Comparison of ENCODE assay signal across 16 mouse cellular contexts in genomic region chr2:168320388-168321182, GRCm38 (mm10). TPM values are rescaled to one million over a fixed set of nuclear protein-coding genes. Genes with fewer than 3 reads are reported as not detected.
A peak's percentile ranks its signal among the peaks of the same experiment; 100 is the strongest.
DNase-seq lines count a peak whose midpoint lies in the region; ATAC-seq and TF ChIP-seq lines count a peak whose summit lies in the region.
"Had no signal": no experiment of that assay in that cellular context is flagged by ENCODE, and none has a peak within 500 bp of the region (broad histone marks: within the 10 kb centered on the region; RNA-seq: fewer than 3 reads in every experiment).

No protein-coding gene starts in this region.

- no peak overlapping the region for H3K4me2 ChIP-seq in heart, embryonic 13.5 days
- H3K4me2 ChIP-seq in midbrain, embryonic 15.5 days, result no peak overlapping the region
- no peak overlapping the region for H3K4me2 ChIP-seq in midbrain, postnatal 0 days (ENCODE audit: low read depth, low read length, poor library complexity, severe bottlenecking)
- no peak overlapping the region for H3K4me2 ChIP-seq in lung, postnatal 0 days (replicated peaks; ENCODE audit: low read depth, low read length)
- H3K4me2 ChIP-seq: heart, embryonic 11.5 days; liver, embryonic 11.5 days had no signal

- TF ChIP-seq CTCF in midbrain, postnatal 0 days (IDR thresholded peaks at IDR 0.05), result no peak
- no peak for TF ChIP-seq CTCF in lung, postnatal 0 days (IDR thresholded peaks at IDR 0.05)

- 0 out of 2 replicates have a peak overlapping the region, but pooled peaks have one; percentile 28 for H3K27ac ChIP-seq in heart, embryonic 13.5 days (replicated peaks)
- 0 out of 2 replicates have a peak overlapping the region, but pooled peaks have one; percentile 21 for H3K27ac ChIP-seq in midbrain, embryonic 15.5 days
- H3K27ac ChIP-seq in midbrain, postnatal 0 days (ENCODE audit: low read depth, low read length), result no peak overlapping the region
- H3K27ac ChIP-seq in lung, postnatal 0 days (ENCODE audit: low read length), result no peak overlapping the region

- H3K9me3 ChIP-seq in heart, embryonic 13.5 days, result no peaks in the 10 kb centered on the region
- H3K9me3 ChIP-seq in midbrain, embryonic 15.5 days, result no peaks in the 10 kb centered on the region
- H3K9me3 ChIP-seq in midbrain, postnatal 0 days (ENCODE audit: low read length), result no peaks in the 10 kb centered on the region
- H3K9me3 ChIP-seq in lung, postnatal 0 days (ENCODE audit: low read length), result no peaks in the 10 kb centered on the region

- intact Hi-C loops in heart, postnatal 36 days (cut with DNase I), result no loop called here

- peaks cover 72% of the 10 kb centered on the region for H3K27me3 ChIP-seq in heart, embryonic 13.5 days (replicated peaks)
- no peaks in the 10 kb centered on the region for H3K27me3 ChIP-seq in midbrain, embryonic 15.5 days (replicated peaks)
- no peaks in the 10 kb centered on the region for H3K27me3 ChIP-seq in midbrain, postnatal 0 days (ENCODE audit: insufficient read depth, low read length)
- H3K27me3 ChIP-seq in lung, postnatal 0 days (replicated peaks; ENCODE audit: insufficient read depth, low read length), result no peaks in the 10 kb centered on the region

- no peaks in the 10 kb centered on the region for H3K4me1 ChIP-seq in heart, embryonic 13.5 days
- peaks cover 2% of the 10 kb centered on the region; the same call in 1 of the 2 replicates for H3K4me1 ChIP-seq in midbrain, embryonic 15.5 days
- H3K4me1 ChIP-seq in midbrain, postnatal 0 days (ENCODE audit: insufficient read depth, low read length), result 0 out of 2 replicates have a peak, but pooled peaks cover 3% of the 10 kb centered on the region
- no peaks in the 10 kb centered on the region for H3K4me1 ChIP-seq in lung, postnatal 0 days (ENCODE audit: insufficient read depth, low read depth, low read length)

- TF ChIP-seq EP300 in lung, postnatal 0 days (IDR thresholded peaks at IDR 0.05), result no peak

- no peak for ATAC-seq in heart, embryonic 13.5 days (ENCODE audit: extremely low read depth, insufficient number of reproducible peaks, low FRiP score, low TSS enrichment)
- ATAC-seq in midbrain, embryonic 15.5 days (replicated peaks), result no peak
- no peak for ATAC-seq in midbrain, postnatal 0 days (ENCODE audit: low FRiP score)
- ATAC-seq in lung, postnatal 0 days, result 0 out of 2 replicates have a peak, but pooled peaks have one; percentile 38

- no peak overlapping the region for H3K9ac ChIP-seq in heart, embryonic 13.5 days
- H3K9ac ChIP-seq in midbrain, embryonic 15.5 days, result no peak overlapping the region
- no peak overlapping the region for H3K9ac ChIP-seq in midbrain, postnatal 0 days (replicated peaks; ENCODE audit: low read length, poor library complexity, severe bottlenecking)
- H3K9ac ChIP-seq in lung, postnatal 0 days (replicated peaks; ENCODE audit: low read depth), result no peak overlapping the region

- DNase-seq in heart, postnatal 36 days, result no peak
- DNase-seq in midbrain, postnatal 0 days (ENCODE audit: low spot score), result no peak
- peak; percentile 53 for DNase-seq in lung, postnatal 0 days (ENCODE audit: low spot score)
- no peak for DNase-seq in right cerebral cortex, postnatal 10 days (ENCODE audit: low spot score in 2 of 2)
- DNase-seq in ovary, postnatal 10 days (ENCODE audit: low spot score), result no peak
- DNase-seq: adrenal gland, postnatal 14 days; kidney, adult 8-10 months; spleen, adult 18-20 months had no signal

- no peak overlapping the region for H3K4me3 ChIP-seq in heart, embryonic 13.5 days
- H3K4me3 ChIP-seq in midbrain, embryonic 15.5 days, result no peak overlapping the region
- no peak overlapping the region for H3K4me3 ChIP-seq in midbrain, postnatal 0 days (ENCODE audit: low read depth, low read length)
- no peak overlapping the region for H3K4me3 ChIP-seq in lung, postnatal 0 days (ENCODE audit: low read depth, low read length)
- H3K4me3 ChIP-seq: megakaryocyte, embryonic 14.5 days; myocyte had no signal

- H3K36me3 ChIP-seq in heart, embryonic 13.5 days, result no peaks in the 10 kb centered on the region
- H3K36me3 ChIP-seq in midbrain, embryonic 15.5 days (replicated peaks), result no peaks in the 10 kb centered on the region
- no peaks in the 10 kb centered on the region for H3K36me3 ChIP-seq in midbrain, postnatal 0 days (ENCODE audit: insufficient read depth, low read length)
- H3K36me3 ChIP-seq in lung, postnatal 0 days (ENCODE audit: insufficient read depth, low read length), result no peaks in the 10 kb centered on the region
- H3K36me3 ChIP-seq: G1E had no signal

- WGBS in heart, embryonic 13.5 days, result 56% methylated on average over 17 of the region's 17 CpGs
- WGBS in midbrain, embryonic 15.5 days, result 65% methylated on average over 17 of the region's 17 CpGs
- 51% methylated on average over 17 of the region's 17 CpGs for WGBS in midbrain, postnatal 0 days
- 18% methylated on average over 17 of the region's 17 CpGs for WGBS in lung, postnatal 0 days

RNA-seq across cellular contexts. Expression of gene Kcng1, which starts 39.0 kb away (rescaled TPM):
- polyA plus RNA-seq in heart, embryonic 13.5 days (2015; fragmentation: Nextera tagmentation; extraction: Ambion mirVana), result 0.90 and 0.97 TPM in 2 replicates
- under 1 TPM; 0.08 TPM for total RNA-seq in heart, postnatal 36 days (2021)
- 3.5 and 3.8 TPM in 2 replicates for polyA plus RNA-seq in midbrain, embryonic 15.5 days (2015; fragmentation: Nextera tagmentation; extraction: Ambion mirVana)
- 0.52 and 2.1 TPM in 2 replicates for total RNA-seq in midbrain, postnatal 0 days (2014; rRNA removed)
- 1.8 and 2.8 TPM in 2 replicates for polyA plus RNA-seq in midbrain, postnatal 0 days (2015; fragmentation: Nextera tagmentation; extraction: Ambion mirVana)
- polyA plus RNA-seq in lung, postnatal 0 days (2015; fragmentation: Nextera tagmentation; extraction: Ambion mirVana), result 0.08 and 0.26 TPM in 2 replicates
- total RNA-seq: adrenal gland, postnatal 14 days had no signal
- polyA plus RNA-seq: C2C12, G1E, myocyte had no signal

Comparison
In these comparisons a context has a peak if more than half of its experiments do, and no peak if none do; other contexts are left out.
1. H3K27ac ChIP-seq: peak in heart, embryonic 13.5 days (single experiment) and midbrain, embryonic 15.5 days (single experiment); none in midbrain, postnatal 0 days (single experiment) and lung, postnatal 0 days (single experiment).